Mouse (Mus musculus): ENCODE results near the gene Pcx.

GRCm38 (mm10) chr19:4521426-4522050 lies 11.3 kb downstream of the Pcx start:
- TF ChIP-seq POLR2A (IDR thresholded peaks at IDR 0.05; ENCODE audit: insufficient read depth, low read depth, low read length), result no peak
- TF ChIP-seq CTCF (IDR thresholded peaks at IDR 0.05), result no peak

Measured in heart, adult 2 months (tissue).